Mouse (Mus musculus) stomach, embryonic 16.5 days (tissue): ENCODE measurements around the gene Lsm2. TPM values are rescaled to one million over a fixed set of nuclear protein-coding genes. Genes with fewer than 3 reads are reported as not detected.
"Not testable (repeated sequence)": the region's sequence is repeated elsewhere in the genome, so short reads cannot be mapped to it uniquely, and the experiment has no call there.

Experiments used
- ATAC-seq: fragments of 200-750 bp; cut with Nextera tagmentation; 2 replicates; pipeline ENCODE4 v1.8.0; 2017; ENCODE audit warnings: moderate number of reproducible peaks, moderate TSS enrichment; ENCODE audit not compliant: insufficient read depth, low FRiP score
- H3K27ac ChIP-seq: fragments of 300-500 bp; sonication (generic); 2 replicates; pipeline ENCODE4 v1.5.1; 2014; ENCODE audit warnings: low read length
- H3K27me3 ChIP-seq: fragments of 300-500 bp; sonication (generic); 2 replicates; pipeline ENCODE4 v1.6.1; 2014; ENCODE audit warnings: low read length, control low read depth, mixed read lengths; ENCODE audit not compliant: control insufficient read depth, insufficient read depth
- H3K36me3 ChIP-seq: fragments of 300-500 bp; sonication (generic); 2 replicates; pipeline ENCODE4 v1.6.1; 2014; ENCODE audit warnings: low read length; ENCODE audit not compliant: control insufficient read depth, insufficient read depth
- H3K4me1 ChIP-seq: fragments of 300-500 bp; sonication (generic); 2 replicates; pipeline ENCODE4 v1.6.1; 2014; ENCODE audit warnings: low read length, control low read depth, mixed read lengths; ENCODE audit not compliant: control insufficient read depth, insufficient read depth
- H3K4me2 ChIP-seq: fragments of 300-500 bp; sonication (generic); 2 replicates; pipeline ENCODE4 v1.6.1; 2014; ENCODE audit warnings: low read depth, low read length, mixed read lengths
- H3K4me3 ChIP-seq: fragments of 300-500 bp; sonication (generic); replicated peaks from 2 replicates; pipeline ENCODE4 v1.5.1; 2014; ENCODE audit warnings: mild to moderate bottlenecking, low read length
- H3K9ac ChIP-seq: fragments of 300-500 bp; sonication (generic); 2 replicates; pipeline ENCODE4 v1.6.1; 2014; ENCODE audit warnings: low read length
- H3K9me3 ChIP-seq: fragments of 300-500 bp; sonication (generic); replicated peaks from 2 replicates; pipeline ENCODE4 v1.6.1; 2016; ENCODE audit warnings: low read length, control low read depth; ENCODE audit not compliant: control insufficient read depth
- WGBS: fragments of 180-500 bp; shearing (Covaris S2); extraction: QIAGEN DNeasy Blood & Tissue Kit; methylation state at CpG from one replicate; pipeline ENCODE4 v1.1.7; 2014; 5-methylcytosine and 5-hydroxymethylcytosine counted together
- polyA plus RNA-seq: library from polyadenylated mRNA; unstranded; fragments of >200 nt; fragmentation: Nextera tagmentation; extraction: Ambion mirVana; gene quantifications from 2 replicates; pipeline ENCODE4 v1.2.1, GENCODE M21; 2015

Gene Lsm2
- polyA plus RNA-seq, 1 experiment from 2014 or later: 146 TPM

GRCm38 (mm10) chr17:35002153-35002865 is 20.6 kb downstream of the Lsm2 start:
- peak overlapping the region; percentile 98 for H3K4me2 ChIP-seq
- H3K27ac ChIP-seq: peak overlapping the region; percentile 97
- WGBS: 3% methylated on average over 12 of the region's 12 CpGs
- ATAC-seq: no peak
- H3K4me3 ChIP-seq: peak overlapping the region; percentile 66
- H3K36me3 ChIP-seq: peaks cover 17% of the 10 kb centered on the region
- H3K9me3 ChIP-seq: no peaks in the 10 kb centered on the region
- no peaks in the 10 kb centered on the region for H3K27me3 ChIP-seq
- H3K4me1 ChIP-seq: peaks cover 36% of the 10 kb centered on the region
- peak overlapping the region; percentile 92 for H3K9ac ChIP-seq

- no peaks in the 10 kb centered on the region for H3K27me3 ChIP-seq
- H3K4me1 ChIP-seq: peaks cover 31% of the 10 kb centered on the region
- peak overlapping the region; percentile 98 for H3K4me2 ChIP-seq
- no peak overlapping the region for H3K27ac ChIP-seq
- 47% methylated on average over 9 of the region's 9 CpGs for WGBS
- peak overlapping the region; percentile 66; the same call in 1 of the 2 replicates for H3K4me3 ChIP-seq
- H3K36me3 ChIP-seq: peaks cover 17% of the 10 kb centered on the region
- no peak for ATAC-seq
- H3K9me3 ChIP-seq: no peaks in the 10 kb centered on the region
- peak overlapping the region; percentile 92 for H3K9ac ChIP-seq
These were observed 21.6 kb downstream of the Lsm2 start for GRCm38 (mm10) chr17:35003022-35003838.

- no peak overlapping the region for H3K9ac ChIP-seq
- no peak for ATAC-seq
- peaks cover 22% of the 10 kb centered on the region for H3K4me1 ChIP-seq
- 93% methylated on average over 17 of the region's 17 CpGs for WGBS
- H3K27ac ChIP-seq: no peak overlapping the region
- H3K9me3 ChIP-seq: no peaks in the 10 kb centered on the region
- H3K36me3 ChIP-seq: peaks cover 22% of the 10 kb centered on the region
- H3K27me3 ChIP-seq: no peaks in the 10 kb centered on the region
- no peak overlapping the region for H3K4me3 ChIP-seq
- H3K4me2 ChIP-seq: no peak overlapping the region
These were observed 22.5 kb downstream of the Lsm2 start for GRCm38 (mm10) chr17:35004075-35004717.

GRCm38 (mm10) chr17:35005158-35005557 is 23.5 kb downstream of the Lsm2 start:
- H3K4me1 ChIP-seq: peaks cover 15% of the 10 kb centered on the region
- ATAC-seq: no peak
- H3K9me3 ChIP-seq: no peaks in the 10 kb centered on the region
- no peak overlapping the region for H3K4me2 ChIP-seq
- no peak overlapping the region for H3K9ac ChIP-seq
- WGBS: 94% methylated on average over 10 of the region's 10 CpGs
- H3K36me3 ChIP-seq: peaks cover 22% of the 10 kb centered on the region
- H3K4me3 ChIP-seq: no peak overlapping the region
- no peak overlapping the region for H3K27ac ChIP-seq
- no peaks in the 10 kb centered on the region for H3K27me3 ChIP-seq

- ATAC-seq, H3K9me3 ChIP-seq, H3K4me2 ChIP-seq, H3K27ac ChIP-seq, H3K27me3 ChIP-seq, H3K4me3 ChIP-seq, H3K9ac ChIP-seq: not testable (repeated sequence)
- WGBS: 98% methylated on average over 4 of the region's 5 CpGs
- H3K4me1 ChIP-seq: peaks cover 15% of the 10 kb centered on the region
- peaks cover 25% of the 10 kb centered on the region for H3K36me3 ChIP-seq
These were observed 24.2 kb downstream of the Lsm2 start for GRCm38 (mm10) chr17:35005902-35006301.

GRCm38 (mm10) chr17:35007387-35007991 is 25.8 kb downstream of the Lsm2 start:
- ATAC-seq: no peak
- WGBS: 92% methylated on average over 7 of the region's 7 CpGs
- no peaks in the 10 kb centered on the region for H3K9me3 ChIP-seq
- no peak overlapping the region for H3K9ac ChIP-seq
- peaks cover 27% of the 10 kb centered on the region for H3K36me3 ChIP-seq
- no peak overlapping the region for H3K27ac ChIP-seq
- H3K27me3 ChIP-seq: no peaks in the 10 kb centered on the region
- H3K4me3 ChIP-seq: no peak overlapping the region
- peaks cover 10% of the 10 kb centered on the region for H3K4me1 ChIP-seq
- H3K4me2 ChIP-seq: no peak overlapping the region

GRCm38 (mm10) chr17:35009586-35009985 is 27.9 kb downstream of the Lsm2 start:
- peaks cover 40% of the 10 kb centered on the region for H3K36me3 ChIP-seq
- H3K27ac ChIP-seq: no peak overlapping the region
- no peak overlapping the region for H3K4me3 ChIP-seq
- H3K4me1 ChIP-seq: no peaks in the 10 kb centered on the region
- no peak overlapping the region for H3K4me2 ChIP-seq
- 90% methylated on average over 7 of the region's 7 CpGs for WGBS
- no peak for ATAC-seq
- H3K27me3 ChIP-seq: no peaks in the 10 kb centered on the region
- no peak overlapping the region for H3K9ac ChIP-seq
- H3K9me3 ChIP-seq: no peaks in the 10 kb centered on the region

GRCm38 (mm10) chr17:35011440-35011839 is 29.8 kb downstream of the Lsm2 start:
- no peak overlapping the region for H3K9ac ChIP-seq

More at GRCm38 (mm10) chr17:35011440-35011839, 29.8 kb downstream of the Lsm2 start:
- no peaks in the 10 kb centered on the region for H3K9me3 ChIP-seq
- H3K27ac ChIP-seq: no peak overlapping the region
- H3K4me1 ChIP-seq: peaks cover 4% of the 10 kb centered on the region
- WGBS: 94% methylated on average over 8 of the region's 8 CpGs
- peaks cover 32% of the 10 kb centered on the region for H3K36me3 ChIP-seq
- H3K27me3 ChIP-seq: no peaks in the 10 kb centered on the region
- H3K4me3 ChIP-seq: no peak overlapping the region
- ATAC-seq: no peak
- no peak overlapping the region for H3K4me2 ChIP-seq
